Mouse (Mus musculus) liver, adult (tissue): ENCODE results near the gene Enoph1.

Source experiments
- GATA4 ChIP-seq: IDR thresholded peaks from 2 replicates; pipeline ENCODE4 v1.6.1; 2014; ENCODE audit warnings: mild to moderate bottlenecking, low read length; ENCODE audit not compliant: insufficient replicate concordance

The Enoph1 gene

DNA sequence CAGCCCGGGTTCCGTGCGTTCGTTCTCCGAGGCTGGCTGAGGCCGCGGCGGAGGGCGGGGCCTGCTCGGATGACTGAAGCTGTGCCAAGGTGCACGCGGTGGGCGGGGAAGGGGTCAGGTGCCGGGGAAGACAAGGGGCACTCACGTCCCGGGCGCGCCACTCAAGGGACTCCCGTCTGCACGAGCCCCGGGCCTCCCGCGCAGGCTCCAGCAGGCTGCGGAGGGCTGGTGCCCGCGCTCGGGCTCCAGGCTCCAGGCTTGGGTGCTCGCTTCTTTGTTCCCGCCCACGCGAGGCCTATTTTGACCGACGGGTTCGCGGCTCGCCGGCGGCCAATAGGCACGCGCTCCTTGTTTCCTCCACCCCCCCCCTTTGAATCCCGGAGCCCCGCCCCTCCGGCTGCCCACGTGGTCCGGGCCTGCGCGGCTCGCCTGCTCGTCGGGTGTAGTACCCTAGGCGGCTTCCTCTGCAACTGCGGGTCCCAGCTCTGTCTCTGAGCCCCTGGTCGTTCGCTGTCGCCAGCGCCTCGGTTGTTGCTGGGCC lies at the start of gene Enoph1, which contains the start of gene Hnrnpdl:
Enoph1 (plus strand) TSS at position 384 of the 541 bp plus-strand sequence.
Hnrnpdl (minus strand) TSS at position 63 of the 541 bp plus-strand sequence.
- no peak for TF ChIP-seq GATA4

DNA sequence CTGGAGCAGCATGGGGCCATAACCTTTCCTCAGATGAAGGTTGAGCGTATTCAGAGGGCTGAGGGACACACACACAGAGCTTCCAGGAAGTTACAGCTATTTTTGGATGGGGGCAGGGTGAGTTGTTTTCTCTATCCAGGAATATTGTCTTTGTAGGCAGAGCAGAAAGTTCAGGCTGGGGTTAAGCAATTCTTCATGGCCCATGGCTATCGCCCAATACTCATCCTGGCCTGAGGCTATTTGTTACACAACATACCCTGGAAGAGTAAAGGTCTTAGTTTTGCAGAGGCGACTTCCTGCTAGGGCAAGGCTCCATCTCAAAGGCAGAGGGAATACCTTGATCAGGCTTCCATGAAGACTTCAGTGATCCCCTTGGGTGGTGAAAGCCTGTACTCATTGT lies 45.6 kb upstream of the Enoph1 start:
- no peak for TF ChIP-seq GATA4

GRCm38 (mm10) chr5:99994680-99995079 lies 45.1 kb upstream of the Enoph1 start:
- TF ChIP-seq GATA4, result no peak

- no peak for TF ChIP-seq GATA4
Observed at GRCm38 (mm10) chr5:100000048-100000447, 39.7 kb upstream of the Enoph1 start.

DNA sequence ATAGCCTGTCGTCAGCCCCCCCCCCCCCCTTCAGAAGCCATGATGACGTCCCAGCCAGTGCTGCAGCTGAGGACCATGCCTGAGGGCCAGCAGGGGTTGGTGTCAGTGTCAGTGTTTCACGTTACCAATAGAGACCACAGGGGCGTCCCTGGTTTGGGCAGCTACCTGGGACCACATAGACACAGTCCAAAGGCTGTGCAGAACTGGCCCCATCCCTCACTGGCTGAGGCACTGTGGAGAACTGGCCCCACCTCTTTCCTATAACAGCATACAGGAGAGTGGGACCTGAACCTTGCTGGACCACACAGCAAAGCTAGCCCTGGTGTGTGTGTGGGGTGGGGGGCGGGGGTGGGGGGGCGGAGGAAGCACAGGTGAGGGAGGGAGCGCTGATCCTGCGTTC lies 39.3 kb upstream of the Enoph1 start:
- no peak for TF ChIP-seq GATA4

- TF ChIP-seq GATA4, result no peak
Observed at GRCm38 (mm10) chr5:100003895-100004294, 35.9 kb upstream of the Enoph1 start.

- TF ChIP-seq GATA4, result no peak
Observed at GRCm38 (mm10) chr5:100005431-100005830, 34.4 kb upstream of the Enoph1 start.

GRCm38 (mm10) chr5:100005896-100006295 lies 33.9 kb upstream of the Enoph1 start:
- TF ChIP-seq GATA4, result no peak

- TF ChIP-seq GATA4, result no peak
Observed at GRCm38 (mm10) chr5:100006324-100007039, 33.3 kb upstream of the Enoph1 start.

GRCm38 (mm10) chr5:100007040-100007375 lies 32.8 kb upstream of the Enoph1 start:
- TF ChIP-seq GATA4, result no peak

- TF ChIP-seq GATA4, result no peak
Observed at GRCm38 (mm10) chr5:100008485-100008884, 31.3 kb upstream of the Enoph1 start.

DNA sequence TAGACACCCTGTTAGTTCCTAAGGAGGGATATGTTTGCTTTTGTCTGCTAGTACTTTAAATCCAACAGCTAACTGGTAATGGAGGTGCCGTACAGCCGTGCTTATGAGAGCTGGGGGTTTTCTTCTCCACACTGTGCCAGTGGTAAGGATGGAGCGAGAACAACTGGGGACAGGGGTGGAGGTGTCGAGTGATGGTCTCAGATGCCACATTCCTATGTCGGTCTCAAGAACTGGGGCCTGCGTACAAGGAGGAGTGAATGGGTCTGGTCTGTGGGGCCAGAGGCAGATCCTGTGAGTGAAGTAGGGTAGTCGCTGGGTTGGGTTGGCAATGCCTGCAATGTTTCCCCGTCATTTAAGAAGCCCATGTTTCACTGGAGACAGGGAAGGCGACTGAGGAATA lies 27.2 kb upstream of the Enoph1 start:
- no peak for TF ChIP-seq GATA4

DNA sequence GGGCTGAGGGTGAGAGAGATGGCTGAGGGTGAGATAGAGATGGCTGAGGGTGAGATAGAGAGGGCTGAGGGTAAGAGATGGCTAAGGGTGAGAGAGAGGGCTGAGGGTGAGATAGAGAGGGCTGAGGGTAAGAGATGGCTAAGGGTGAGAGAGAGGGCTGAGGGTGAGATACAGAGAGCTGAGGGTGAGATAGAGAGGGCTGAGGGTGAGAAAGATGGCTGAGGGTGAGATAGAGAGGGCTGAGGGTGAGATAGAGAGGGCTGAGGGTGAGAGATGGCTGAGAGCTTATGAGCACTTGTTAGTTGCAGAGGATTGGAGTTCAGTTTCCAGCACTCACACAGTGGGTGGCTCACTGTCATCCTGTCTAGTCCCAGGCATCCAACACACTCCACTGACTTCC lies 19.7 kb upstream of the Enoph1 start:
- TF ChIP-seq GATA4, result no peak

DNA sequence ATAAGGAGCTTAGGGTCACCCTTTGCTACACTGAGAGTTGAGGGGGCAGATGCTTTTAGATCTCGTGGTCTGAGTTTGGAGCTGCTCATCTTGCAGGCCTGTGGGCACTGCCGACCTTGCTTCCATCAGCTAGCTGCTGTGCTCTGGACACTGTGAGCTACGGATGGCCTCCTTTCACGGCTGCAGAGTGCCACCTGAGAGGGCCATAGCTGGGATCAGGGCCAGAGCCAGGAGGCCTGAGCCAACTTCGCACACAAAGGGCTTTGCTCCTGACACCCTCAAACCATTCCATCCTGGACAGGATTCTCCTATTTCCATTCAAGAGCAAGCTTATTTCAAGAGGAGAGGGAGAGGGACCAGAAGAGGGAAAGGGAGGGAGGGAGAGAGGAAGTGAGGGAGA lies 15.4 kb upstream of the Enoph1 start:
- TF ChIP-seq GATA4, result no peak

GRCm38 (mm10) chr5:100024868-100025267 lies 14.9 kb upstream of the Enoph1 start:
- TF ChIP-seq GATA4, result no peak

GRCm38 (mm10) chr5:100030069-100030468 lies 9.7 kb upstream of the Enoph1 start:
- no peak for TF ChIP-seq GATA4

DNA sequence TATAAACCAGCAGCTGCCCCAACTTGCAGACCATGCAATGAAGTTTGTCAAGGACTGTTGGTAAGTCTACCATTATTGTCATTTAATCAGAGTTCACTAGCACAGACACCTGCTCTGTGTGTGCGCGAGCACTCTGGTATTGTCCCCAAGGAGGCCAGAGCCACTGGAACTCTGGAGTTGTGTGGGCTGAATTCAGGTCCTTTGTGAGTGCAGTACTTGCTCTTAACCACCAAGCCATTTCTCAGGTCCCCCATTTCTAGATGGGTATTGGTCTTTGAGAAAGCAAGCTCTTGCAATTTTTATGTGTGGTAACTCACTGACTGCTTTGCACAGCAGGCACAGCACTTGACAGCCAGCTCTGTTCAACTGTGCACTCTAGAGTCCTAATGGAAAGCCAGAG lies 7.7 kb upstream of the Enoph1 start:
- TF ChIP-seq GATA4, result no peak
